Mouse (Mus musculus) neutrophil, adult 5-6 weeks (primary cell): ENCODE results near the gene Pla2g4a. TPM values are rescaled to one million over a fixed set of nuclear protein-coding genes. Genes with fewer than 3 reads are reported as not detected.

ENCODE experiments used
- ATAC-seq: fragments of 151-379, 151-347 bp; 2 replicates; pipeline ENCODE4 v1.8.0; 2017; ENCODE audit warnings: mild to moderate bottlenecking, moderate TSS enrichment; ENCODE audit not compliant: insufficient number of reproducible peaks, poor library complexity, low FRiP score, severe bottlenecking; ENCODE audit errors: extremely low read depth
- total RNA-seq: library from RNA; stranded (forward); fragments of 200-1000 nt; gene quantifications from 2 replicates; pipeline ENCODE4 v1.2.3, GENCODE M21; 2017

Gene Pla2g4a
- total RNA-seq, 1 experiment from 2014 or later, result 6.2 TPM

- no peak for ATAC-seq
These were observed 94.9 kb downstream of the Pla2g4a start for GRCm38 (mm10) chr1:149866202-149866601.

DNA sequence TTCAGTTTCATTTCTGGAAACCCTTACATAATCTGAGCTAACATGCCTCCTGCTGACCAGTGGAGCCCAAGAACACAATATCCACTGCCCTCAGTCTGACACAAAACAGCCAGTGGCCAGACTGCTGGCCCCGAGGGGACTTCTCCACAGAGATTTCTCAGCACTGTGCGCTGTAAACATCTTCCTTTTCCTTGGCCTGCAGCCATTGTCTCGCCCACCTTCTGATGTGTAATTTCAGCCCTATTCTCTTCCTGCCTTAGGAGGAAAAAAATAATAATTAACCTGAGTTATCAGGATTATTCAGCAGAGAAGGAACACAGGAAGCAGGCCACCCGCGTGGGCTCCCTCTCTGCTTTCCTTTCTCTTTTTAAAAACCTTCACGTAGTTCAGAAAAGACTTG is 98.3 kb downstream of the Pla2g4a start:
- ATAC-seq, result no peak

DNA sequence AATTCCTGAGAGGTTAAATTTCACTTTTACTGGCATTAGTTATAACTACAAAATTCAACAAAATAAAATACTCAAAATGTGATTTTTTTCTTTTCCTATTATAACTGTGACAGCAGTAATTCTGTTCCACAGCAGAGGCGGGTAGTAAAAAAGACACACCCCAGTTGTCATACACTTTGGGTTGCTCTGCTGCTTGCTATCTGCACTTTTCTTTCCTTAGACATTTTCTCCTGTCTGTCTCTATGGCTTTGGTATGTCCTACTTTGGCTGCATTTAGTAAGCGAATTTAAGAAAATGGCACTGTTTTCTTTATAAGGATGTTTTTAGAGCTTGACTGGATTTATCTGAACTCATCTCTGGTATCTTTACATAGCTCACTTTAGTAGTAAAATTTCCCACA is 98.9 kb downstream of the Pla2g4a start:
- ATAC-seq, result no peak

- ATAC-seq, result no peak
These were observed 99.5 kb downstream of the Pla2g4a start for GRCm38 (mm10) chr1:149861543-149861942.

DNA sequence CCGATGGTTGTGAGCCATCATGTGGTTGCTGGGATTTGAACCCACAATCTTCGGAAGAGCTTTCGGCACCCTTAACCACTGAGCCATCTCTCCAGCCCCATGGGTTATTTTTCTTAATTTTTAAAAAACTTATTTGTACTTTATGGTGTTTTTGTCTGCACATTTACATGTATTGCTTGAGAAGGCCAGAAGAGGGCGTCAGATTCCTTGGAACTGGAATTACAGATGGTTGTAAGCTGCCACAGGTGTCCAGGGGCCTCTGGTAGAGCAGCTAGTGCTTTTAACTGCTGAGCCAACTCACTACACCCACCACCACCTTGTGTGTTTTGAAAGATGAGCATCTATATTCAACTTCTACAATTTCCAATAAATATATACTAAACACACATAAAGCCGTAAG is 102.4 kb downstream of the Pla2g4a start:
- ATAC-seq, result no peak

DNA sequence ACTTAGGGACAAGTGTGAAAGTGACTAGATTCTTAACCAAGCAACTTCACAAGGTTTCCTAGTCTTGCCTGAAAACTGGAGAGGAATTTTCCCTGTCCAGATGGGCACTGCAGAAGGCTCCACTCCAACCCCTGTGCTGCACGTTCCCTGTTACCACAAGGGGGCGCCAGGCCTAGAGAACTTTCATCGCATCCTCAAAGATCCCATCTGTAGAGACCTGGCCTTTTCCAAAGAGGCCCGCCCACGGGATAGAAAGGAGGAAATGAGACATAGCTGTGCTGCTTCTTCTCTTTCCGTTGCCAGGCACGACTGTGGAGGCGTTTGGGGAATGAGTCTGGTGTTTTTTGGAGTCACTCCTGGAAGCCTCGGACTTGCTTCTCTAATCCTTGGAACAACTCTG is 104.4 kb downstream of the Pla2g4a start:
- ATAC-seq, result peak; percentile 55; the same call in 1 of the 2 replicates

- no peak for ATAC-seq
These were observed 105.5 kb downstream of the Pla2g4a start for GRCm38 (mm10) chr1:149855581-149855980.

GRCm38 (mm10) chr1:149854867-149855266 is 106.2 kb downstream of the Pla2g4a start:
- no peak for ATAC-seq

GRCm38 (mm10) chr1:149846655-149847054 is 114.4 kb downstream of the Pla2g4a start:
- no peak for ATAC-seq

- ATAC-seq, result no peak
These were observed 119.2 kb downstream of the Pla2g4a start for GRCm38 (mm10) chr1:149841845-149842244.

- ATAC-seq, result no peak
These were observed 120.1 kb downstream of the Pla2g4a start for GRCm38 (mm10) chr1:149840961-149841416.

GRCm38 (mm10) chr1:149840312-149840930 is 120.7 kb downstream of the Pla2g4a start:
- ATAC-seq, result no peak

DNA sequence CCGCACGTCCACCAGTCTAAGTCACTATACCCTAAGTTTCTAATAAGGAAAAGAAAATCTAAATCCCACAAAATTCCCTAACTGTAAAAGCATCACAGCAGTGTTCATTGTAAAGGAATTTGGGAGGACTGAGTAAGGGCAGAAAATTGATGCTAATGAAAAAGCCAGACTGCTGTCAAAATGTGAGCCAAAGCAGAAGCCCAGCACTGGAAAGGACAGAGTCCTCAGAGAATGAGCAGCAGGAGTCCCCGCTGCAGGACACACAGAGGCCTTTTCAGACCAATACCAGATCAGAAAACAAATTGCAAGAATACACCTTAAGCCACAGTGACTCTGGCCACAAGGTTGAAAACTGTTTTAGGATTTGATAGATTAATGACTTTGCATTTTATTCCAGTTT is 124.6 kb downstream of the Pla2g4a start:
- no peak for ATAC-seq

DNA sequence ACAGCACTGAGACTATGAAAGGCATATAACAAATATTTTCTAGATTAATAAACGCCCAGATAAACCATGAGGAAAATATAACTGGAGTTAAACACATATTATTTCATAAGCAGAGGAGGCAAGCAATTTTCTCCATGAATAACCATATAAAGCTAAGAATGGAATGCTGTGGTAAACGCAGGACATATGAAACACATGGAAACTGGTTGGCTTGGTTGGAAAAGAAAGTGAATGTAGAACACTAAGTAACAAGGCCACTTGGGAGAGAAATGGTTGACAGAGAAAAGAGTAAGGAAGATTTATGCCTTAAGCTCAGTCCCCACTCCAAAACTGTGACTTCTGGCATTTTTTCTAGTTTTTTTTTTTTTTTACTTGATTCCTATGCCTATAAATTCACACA is 127.2 kb downstream of the Pla2g4a start:
- ATAC-seq, result no peak

DNA sequence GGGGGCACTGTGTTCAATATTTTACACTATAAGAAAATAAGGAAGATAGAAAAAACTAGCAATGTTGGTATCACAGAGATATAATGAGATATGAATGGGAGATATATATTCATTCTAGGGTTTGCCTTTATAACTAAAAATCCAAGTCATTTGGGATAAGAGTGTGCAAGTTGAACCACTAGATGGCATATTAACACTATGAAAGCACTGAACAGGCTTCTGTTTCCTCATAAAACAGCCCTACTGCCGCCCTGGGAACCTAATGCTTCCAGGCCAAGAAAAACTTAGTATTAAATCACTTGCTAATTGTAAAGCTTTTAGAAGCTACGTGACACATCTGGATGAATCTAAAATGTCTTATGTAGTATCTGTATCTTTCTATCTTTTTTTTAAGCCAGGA is 128.1 kb downstream of the Pla2g4a start:
- 0 out of 2 replicates have a peak, but pooled peaks have one; percentile 13 for ATAC-seq

DNA sequence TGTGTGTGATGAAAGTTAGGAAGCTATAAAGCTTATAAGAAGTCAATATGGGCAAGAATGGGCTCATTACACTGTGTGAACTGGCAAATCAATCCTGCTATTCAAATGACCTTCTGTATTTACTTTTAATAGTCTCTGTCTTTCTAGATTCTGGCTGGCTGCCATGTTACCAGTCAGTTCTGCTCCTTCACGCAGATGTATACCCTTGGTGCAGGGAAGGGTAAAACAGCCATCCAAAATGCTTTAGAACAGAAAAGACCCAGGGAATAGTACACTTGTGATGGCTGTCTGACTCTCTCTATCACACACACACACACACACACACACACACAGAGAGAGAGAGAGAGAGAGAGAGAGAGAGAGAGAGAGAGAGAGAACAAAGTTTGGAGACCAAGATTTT is 128.6 kb downstream of the Pla2g4a start:
- ATAC-seq, result no peak

DNA sequence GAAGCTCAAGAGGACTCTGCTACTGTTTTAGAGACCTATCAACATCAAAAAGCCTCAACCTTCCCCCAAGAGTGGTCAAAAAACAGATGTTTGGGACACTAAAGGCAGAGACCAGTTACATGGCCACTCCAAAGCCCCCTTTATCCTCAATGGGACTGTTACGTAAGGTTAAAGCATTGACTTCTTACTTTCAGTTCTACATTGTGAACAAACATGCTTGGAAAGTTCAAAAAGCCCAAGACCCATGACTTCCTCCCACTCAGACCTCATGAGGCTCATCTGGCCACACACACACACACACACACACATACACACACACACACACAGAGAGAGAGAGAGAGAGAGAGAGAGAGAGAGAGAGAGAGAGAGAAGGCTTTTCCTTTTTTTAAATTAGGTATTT is 130.0 kb downstream of the Pla2g4a start:
- ATAC-seq, result no peak

- ATAC-seq, result no peak
These were observed 147.3 kb downstream of the Pla2g4a start for GRCm38 (mm10) chr1:149813616-149814345.

- ATAC-seq, result no peak
These were observed 151.6 kb downstream of the Pla2g4a start for GRCm38 (mm10) chr1:149809527-149809926.
